Mouse (Mus musculus): ENCODE measurements around the gene Evx2. TPM values are rescaled to one million over a fixed set of nuclear protein-coding genes. Genes with fewer than 3 reads are reported as not detected.

Evx2 gene
- total RNA-seq, 1 experiment from 2014 or later, result not detected

- no peak for DNase-seq
Observed at GRCm38 (mm10) chr2:74620368-74620767, 39.0 kb downstream of the Evx2 start.

DNA sequence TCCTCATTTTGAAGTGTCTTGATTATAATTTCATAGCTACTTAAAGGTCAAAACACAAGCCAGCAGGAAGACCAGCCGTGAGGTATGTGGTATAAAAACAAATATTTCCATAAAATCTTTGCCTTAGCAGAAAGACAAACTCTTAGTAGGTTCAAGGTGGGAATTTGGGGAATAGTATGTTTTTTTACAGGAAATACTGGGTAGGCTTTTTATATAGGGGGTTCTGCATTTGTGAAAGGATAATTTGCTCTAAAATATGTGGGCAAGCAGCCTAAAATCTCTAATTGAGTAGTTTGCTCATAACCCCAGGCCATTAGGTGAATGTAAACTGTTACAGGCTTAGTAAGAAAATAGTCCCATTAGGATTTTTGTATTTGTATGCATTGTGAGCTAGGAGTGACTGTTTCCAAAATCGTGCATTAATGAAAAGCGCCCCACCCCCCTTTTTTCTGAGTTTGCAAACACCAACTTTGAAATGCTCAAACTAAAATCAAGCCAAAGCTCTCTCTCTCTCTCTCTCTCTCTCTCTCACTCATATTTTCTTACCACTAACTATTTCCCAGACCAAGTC is 39.6 kb downstream of the Evx2 start:
- DNase-seq, result no peak

DNA sequence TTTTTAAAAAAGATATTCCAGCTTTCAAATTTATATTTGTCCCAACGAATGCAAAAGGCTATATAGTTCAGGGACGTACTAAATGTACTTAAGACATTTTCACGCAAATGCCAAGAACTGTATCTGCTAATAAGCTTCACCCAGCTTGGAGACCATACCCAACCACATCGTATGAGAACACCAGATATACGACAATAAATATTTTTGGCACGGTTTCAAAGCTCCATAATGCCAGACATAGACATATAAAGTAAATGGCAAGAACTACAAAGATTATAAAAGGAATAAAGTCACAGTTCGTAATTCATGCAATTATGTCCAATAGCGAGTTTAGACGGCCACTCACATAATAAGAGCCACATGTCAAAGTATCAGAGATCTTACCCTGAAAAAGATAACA is 41.7 kb downstream of the Evx2 start:
- no peak for DNase-seq

DNA sequence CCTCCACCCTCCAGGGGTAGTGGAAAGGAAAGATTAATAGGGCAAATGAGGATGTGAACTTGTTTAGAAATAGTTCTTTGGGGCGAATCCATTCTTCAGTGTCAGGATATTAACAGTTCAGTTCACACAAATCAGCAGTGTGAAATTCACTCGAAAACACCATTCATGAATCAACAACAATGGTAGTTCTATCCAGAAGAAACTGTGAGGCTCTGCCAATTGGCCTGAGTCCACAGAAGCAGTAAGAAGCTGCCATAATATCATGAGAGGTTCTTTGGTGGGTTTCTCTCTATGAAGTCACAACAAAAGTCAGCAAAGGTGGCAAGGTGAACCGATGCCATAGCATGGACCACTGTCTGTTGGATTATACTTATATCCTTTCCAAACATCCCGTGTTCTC is 48.0 kb downstream of the Evx2 start:
- no peak for DNase-seq

- DNase-seq, result no peak
Observed at GRCm38 (mm10) chr2:74609350-74609749, 50.0 kb downstream of the Evx2 start.

GRCm38 (mm10) chr2:74606087-74606760 is 53.1 kb downstream of the Evx2 start:
- DNase-seq, result no peak

DNA sequence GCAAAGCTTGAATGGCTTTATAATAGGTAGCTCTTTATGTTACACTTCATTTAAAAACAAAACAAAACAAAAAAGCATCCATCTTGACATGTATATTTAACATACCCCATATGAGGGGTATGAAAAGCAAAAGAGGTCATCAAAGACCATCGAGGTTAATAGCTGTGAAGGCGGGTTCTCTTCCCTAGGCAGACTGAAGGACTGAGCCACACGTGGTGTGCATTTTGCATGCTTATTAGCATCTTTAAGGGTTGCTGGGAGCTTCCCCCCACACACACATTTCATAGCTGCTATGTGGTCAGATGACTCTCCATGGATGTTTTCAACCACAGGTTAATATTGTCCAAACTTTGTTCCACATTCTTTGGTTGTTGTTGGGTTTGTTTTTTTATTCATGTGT is 55.3 kb downstream of the Evx2 start:
- DNase-seq, result no peak

Small RNA genes within 50 kb of the gene (microRNA-seq; reads per million reads assigned to microRNA genes)
- 0 reads per million in 2 experiments for gene Gm44463

Other genes with a start within 250 kb of the Evx2 start
- gene Lnpk, start 80.1 kb downstream of the Evx2 start, total RNA-seq (2021), result 14.5 and 16.3 TPM in 2 replicates
- gene Hoxd13, start 8.8 kb upstream of the Evx2 start, total RNA-seq (2021), result not detected in 2 replicates
- gene Hoxd12, start 15.5 kb upstream of the Evx2 start, total RNA-seq (2021), result not detected in 2 replicates
- gene Hoxd11, start 20.0 kb upstream of the Evx2 start, total RNA-seq (2021), result not detected in 2 replicates
- gene Hoxd10, start 32.4 kb upstream of the Evx2 start, total RNA-seq (2021), result not detected in 2 replicates
- gene Hoxd9, start 38.2 kb upstream of the Evx2 start, total RNA-seq (2021), result 3.7 and 5.2 TPM in 2 replicates
- 27.2 and 33.9 TPM in 2 replicates for gene Hoxd8, start 45.1 kb upstream of the Evx2 start, total RNA-seq (2021)
- 0.73 and 2.6 TPM in 2 replicates for gene Hoxd3, start 52.4 kb upstream of the Evx2 start, total RNA-seq (2021)
- gene Hoxd4, start 52.4 kb upstream of the Evx2 start, total RNA-seq (2021), result 27.8 and 34.1 TPM in 2 replicates
- 3.3 and 3.6 TPM in 2 replicates for gene Gm28230, start 67.2 kb upstream of the Evx2 start, total RNA-seq (2021)
- gene Hoxd1, start 103.4 kb upstream of the Evx2 start, total RNA-seq (2021), result not detected in 2 replicates
- 70.1 and 97.0 TPM in 2 replicates for gene Mtx2, start 166.2 kb upstream of the Evx2 start, total RNA-seq (2021)